Mouse (Mus musculus) kidney, embryonic 15.5 days (tissue): ENCODE data around the gene Olfr1197. TPM values are rescaled to one million over a fixed set of nuclear protein-coding genes. Genes with fewer than 3 reads are reported as not detected.

Experiments
- ATAC-seq: fragments of 200-750 bp; cut with Nextera tagmentation; replicated peaks from 2 replicates; pipeline ENCODE4 v1.8.0; 2017; ENCODE audit warnings: moderate TSS enrichment; ENCODE audit not compliant: low FRiP score
- H3K27ac ChIP-seq: fragments of 300-500 bp; sonication (generic); 2 replicates; pipeline ENCODE4 v1.5.1; 2015; ENCODE audit warnings: mild to moderate bottlenecking, inconsistent platforms
- H3K27me3 ChIP-seq: fragments of 300-500 bp; sonication (generic); 2 replicates; pipeline ENCODE4 v1.6.1; 2015; ENCODE audit warnings: inconsistent platforms
- H3K36me3 ChIP-seq: fragments of 300-500 bp; sonication (generic); 2 replicates; pipeline ENCODE4 v1.6.1; 2015; ENCODE audit warnings: inconsistent platforms
- H3K4me1 ChIP-seq: fragments of 300-500 bp; sonication (generic); 2 replicates; pipeline ENCODE4 v1.6.1; 2015; ENCODE audit warnings: inconsistent platforms
- H3K4me2 ChIP-seq: fragments of 300-500 bp; sonication (generic); 2 replicates; pipeline ENCODE4 v1.6.1; 2015; ENCODE audit warnings: moderate library complexity, mild to moderate bottlenecking, inconsistent platforms
- H3K4me3 ChIP-seq: fragments of 300-500 bp; sonication (generic); replicated peaks from 2 replicates; pipeline ENCODE4 v1.5.1; 2015; ENCODE audit warnings: mild to moderate bottlenecking, inconsistent platforms
- H3K9ac ChIP-seq: fragments of 300-500 bp; sonication (generic); 2 replicates; pipeline ENCODE4 v1.6.1; 2015; ENCODE audit warnings: mild to moderate bottlenecking, inconsistent platforms
- H3K9me3 ChIP-seq: fragments of 300-500 bp; sonication (generic); replicated peaks from 2 replicates; pipeline ENCODE4 v1.6.1; 2016; ENCODE audit warnings: inconsistent platforms
- WGBS: fragments of 180-500 bp; shearing (Covaris S2); methylation state at CpG from one replicate; pipeline ENCODE4 v1.1.7; 2015; ENCODE audit warnings: mixed read lengths; 5-methylcytosine and 5-hydroxymethylcytosine counted together
- polyA plus RNA-seq: library from polyadenylated mRNA; unstranded; fragments of >200 nt; fragmentation: Nextera tagmentation; extraction: Ambion mirVana; gene quantifications from 2 replicates; pipeline ENCODE4 v1.2.1, GENCODE M21; 2015

The Olfr1197 gene
- polyA plus RNA-seq: not detected in 2 replicates

DNA sequence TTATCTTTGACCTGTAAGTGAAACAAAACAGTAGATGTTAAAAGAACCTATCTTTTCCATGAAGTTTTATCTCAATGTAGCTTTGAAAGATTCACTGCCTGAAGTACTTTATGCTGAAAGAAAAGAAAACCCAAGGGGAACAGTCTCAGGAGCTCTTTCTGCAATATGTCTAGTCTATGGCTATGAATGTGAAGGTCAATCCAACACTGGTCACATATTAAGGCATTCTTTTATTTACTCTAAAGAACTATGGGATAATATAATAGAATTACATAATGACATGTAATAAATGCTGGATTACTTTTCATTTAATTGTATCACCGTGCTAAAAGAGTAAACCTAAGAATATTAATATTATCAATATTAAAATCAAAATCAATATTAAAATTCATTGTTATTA lies at the start of gene Olfr1197:
Gene Olfr1197 (minus strand): TSS at position 101 of the 400 bp plus-strand sequence.
- no peak for ATAC-seq
- WGBS: 82% methylated on average over 1 of the region's 1 CpGs
- H3K36me3 ChIP-seq: no peaks in the 10 kb centered on the region
- no peak within 1 kb of the TSS for H3K27ac ChIP-seq
- no peaks in the 10 kb centered on the region for H3K4me1 ChIP-seq
- H3K4me3 ChIP-seq: no peak within 1 kb of the TSS
- H3K4me2 ChIP-seq: no peak within 1 kb of the TSS
- H3K9ac ChIP-seq: no peak within 1 kb of the TSS
- no peaks in the 10 kb centered on the region for H3K9me3 ChIP-seq
- H3K27me3 ChIP-seq: no peaks in the 10 kb centered on the region

DNA sequence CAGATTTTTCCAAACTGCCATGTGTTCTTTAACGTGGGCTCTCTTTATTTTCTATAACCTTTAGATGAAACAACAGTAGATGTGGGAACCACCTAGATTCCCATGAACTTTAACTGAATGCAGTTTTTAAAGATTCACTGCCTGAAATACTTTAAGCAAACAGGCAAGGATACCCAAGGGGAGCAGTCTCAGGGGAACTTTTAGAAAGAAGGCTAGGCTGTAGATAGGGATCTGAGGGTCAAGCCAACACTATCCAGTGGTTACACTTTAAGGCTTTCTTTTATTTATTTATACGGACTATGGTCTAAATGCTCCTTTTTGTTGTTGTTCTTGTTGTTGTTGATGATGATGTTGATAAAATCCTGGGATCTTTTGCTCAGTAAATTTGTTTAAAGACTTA lies 38.2 kb upstream of the Olfr1197 start, which contains the start of gene Olfr1200:
Gene Olfr1200 (minus strand): TSS at position 101 of the 400 bp plus-strand sequence.
- no peak for ATAC-seq
- Histone ChIP-seq H3K9ac (no peak within 1 kb of the TSS), H3K27ac (no peak within 1 kb of the TSS), H3K36me3 (no peaks in the 10 kb centered on the region), H3K27me3 (no peaks in the 10 kb centered on the region), H3K9me3 (no peaks in the 10 kb centered on the region), H3K4me1 (no peaks in the 10 kb centered on the region), H3K4me3 (no peak within 1 kb of the TSS), H3K4me2 (no peak within 1 kb of the TSS)
- WGBS: 91% methylated on average over 2 of the region's 2 CpGs

DNA sequence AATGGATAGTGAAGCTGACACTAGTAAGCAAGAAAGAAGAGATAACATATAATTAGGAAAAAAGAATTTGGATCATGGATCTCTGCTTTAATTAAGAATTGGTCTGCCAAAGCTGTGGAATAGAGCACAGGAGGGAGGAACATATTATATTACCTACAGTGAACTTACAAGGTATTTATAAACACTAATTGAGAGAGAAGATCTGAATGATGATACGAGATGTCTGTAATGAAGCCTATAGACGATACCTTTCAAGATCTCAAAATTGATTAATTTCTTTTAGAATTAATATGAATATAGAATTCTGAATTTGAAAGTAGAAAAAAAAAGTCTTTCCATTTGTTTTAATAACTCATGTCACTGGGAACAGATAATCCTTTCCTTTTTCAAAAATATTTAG lies 28.2 kb upstream of the Olfr1197 start, which contains the start of gene Olfr1199:
Gene Olfr1199 (minus strand): TSS at position 101 of the 400 bp plus-strand sequence.
- H3K9ac ChIP-seq: no peak within 1 kb of the TSS
- H3K9me3 ChIP-seq: no peaks in the 10 kb centered on the region
- H3K4me1 ChIP-seq: no peaks in the 10 kb centered on the region
- no peaks in the 10 kb centered on the region for H3K36me3 ChIP-seq
- H3K27me3 ChIP-seq: no peaks in the 10 kb centered on the region
- no peak within 1 kb of the TSS for H3K4me2 ChIP-seq
- no peak within 1 kb of the TSS for H3K4me3 ChIP-seq
- no peak within 1 kb of the TSS for H3K27ac ChIP-seq
- WGBS: 81% methylated on average over 2 of the region's 2 CpGs
- no peak for ATAC-seq

DNA sequence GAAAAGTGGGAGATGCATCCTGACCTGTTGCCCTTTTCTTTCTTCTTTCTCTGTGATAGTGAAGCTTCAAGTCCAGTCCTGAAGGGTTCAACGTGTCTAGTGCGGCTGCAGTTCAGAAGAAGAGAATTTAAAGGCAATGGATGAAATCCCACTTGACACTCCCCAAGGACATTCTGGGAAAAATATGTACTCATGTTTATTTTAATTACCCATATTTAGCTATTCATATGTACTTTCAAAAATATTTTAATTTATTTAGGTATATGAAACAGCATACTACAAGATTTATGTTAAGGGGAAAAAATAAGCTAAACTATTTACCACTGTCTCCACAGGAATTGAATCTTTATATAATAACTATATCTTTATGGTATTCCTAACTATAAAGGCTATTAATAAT lies 19.1 kb upstream of the Olfr1197 start, which contains the start of gene Olfr1198:
Gene Olfr1198 (minus strand): TSS at position 101 of the 400 bp plus-strand sequence.
- no peak within 1 kb of the TSS for H3K27ac ChIP-seq
- no peak within 1 kb of the TSS for H3K9ac ChIP-seq
- no peaks in the 10 kb centered on the region for H3K36me3 ChIP-seq
- no peak for ATAC-seq
- H3K27me3 ChIP-seq: no peaks in the 10 kb centered on the region
- no peak within 1 kb of the TSS for H3K4me3 ChIP-seq
- H3K4me1 ChIP-seq: no peaks in the 10 kb centered on the region
- WGBS: 87% methylated on average over 2 of the region's 2 CpGs
- H3K9me3 ChIP-seq: no peaks in the 10 kb centered on the region
- H3K4me2 ChIP-seq: no peak within 1 kb of the TSS

DNA sequence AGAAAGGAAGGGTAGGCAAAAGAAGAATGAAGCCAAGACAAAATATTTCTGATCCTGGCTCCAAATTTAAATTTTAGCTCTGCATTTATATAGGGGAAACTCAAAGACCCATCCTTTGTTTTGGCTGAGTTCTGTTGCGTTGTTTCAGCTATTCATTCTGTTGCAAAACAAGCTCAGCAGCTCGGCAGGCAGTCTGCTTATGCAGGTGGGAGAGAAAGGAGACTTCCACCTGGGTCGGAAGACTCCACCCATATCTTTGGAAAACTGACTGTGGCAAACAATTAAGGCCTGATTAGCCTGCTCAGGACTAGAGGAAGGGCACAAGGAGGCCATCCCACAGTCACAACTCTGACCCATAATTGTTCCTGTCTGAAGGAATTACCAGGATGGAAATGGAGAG lies 11.2 kb upstream of the Olfr1197 start:
- Histone ChIP-seq H3K27ac (no peak overlapping the region), H3K4me3 (no peak overlapping the region), H3K9me3 (no peaks in the 10 kb centered on the region), H3K9ac (no peak overlapping the region), H3K27me3 (no peaks in the 10 kb centered on the region), H3K4me1 (no peaks in the 10 kb centered on the region), H3K36me3 (no peaks in the 10 kb centered on the region), H3K4me2 (no peak overlapping the region)
- 79% methylated on average over 3 of the region's 3 CpGs for WGBS
- ATAC-seq: no peak

DNA sequence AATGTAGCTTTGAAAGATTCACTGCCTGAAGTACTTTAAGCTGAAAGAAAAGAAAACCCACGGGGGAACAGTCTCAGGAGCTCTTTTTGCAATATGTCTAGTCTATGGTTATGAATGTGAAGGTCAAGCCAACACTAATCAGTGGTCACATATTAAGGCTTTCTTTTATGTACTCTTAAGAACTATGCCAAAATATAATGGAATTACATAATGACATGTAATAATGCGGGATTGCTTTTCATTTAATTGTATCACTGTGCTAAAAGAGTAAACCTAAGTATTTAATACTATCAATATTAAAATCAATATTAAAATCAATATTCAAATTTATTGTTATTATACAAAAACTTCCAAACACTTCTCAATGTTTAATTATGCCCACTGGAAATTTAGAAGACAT lies 27.7 kb downstream of the Olfr1197 start, which contains the start of gene Olfr1196:
Gene Olfr1196 (minus strand): TSS at position 101 of the 400 bp plus-strand sequence.
- H3K4me3 ChIP-seq: no peak within 1 kb of the TSS
- WGBS: 79% methylated on average over 2 of the region's 2 CpGs
- no peak for ATAC-seq
- no peak within 1 kb of the TSS for H3K4me2 ChIP-seq
- H3K9me3 ChIP-seq: no peaks in the 10 kb centered on the region
- no peak within 1 kb of the TSS for H3K27ac ChIP-seq
- no peaks in the 10 kb centered on the region for H3K27me3 ChIP-seq
- H3K9ac ChIP-seq: no peak within 1 kb of the TSS
- H3K4me1 ChIP-seq: no peaks in the 10 kb centered on the region
- no peaks in the 10 kb centered on the region for H3K36me3 ChIP-seq

DNA sequence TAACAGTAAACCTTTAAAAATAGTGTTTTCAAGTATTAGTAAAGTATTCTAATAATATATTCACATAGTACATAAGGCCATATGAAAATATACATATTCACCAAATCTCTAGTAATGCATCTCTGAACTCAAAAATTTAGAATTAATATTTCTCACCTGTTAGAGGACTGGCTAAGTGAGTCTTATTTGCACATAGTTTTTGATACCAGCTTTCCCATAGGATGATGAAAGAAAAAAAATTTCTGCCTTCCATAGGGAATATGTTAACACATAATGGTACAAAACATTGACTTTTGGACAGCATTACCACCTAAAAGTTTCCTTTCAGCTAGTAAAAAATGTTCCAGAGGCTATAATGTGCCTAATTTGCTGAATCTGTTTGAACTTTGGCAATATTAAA lies 43.1 kb downstream of the Olfr1197 start, which contains the start of gene Olfr1195:
Gene Olfr1195 (minus strand): TSS at position 101 of the 400 bp plus-strand sequence.
- H3K27me3 ChIP-seq: no peaks in the 10 kb centered on the region
- H3K9me3 ChIP-seq: no peaks in the 10 kb centered on the region
- H3K9ac ChIP-seq: no peak within 1 kb of the TSS
- H3K4me2 ChIP-seq: no peak within 1 kb of the TSS
- H3K27ac ChIP-seq: no peak within 1 kb of the TSS
- ATAC-seq: no peak
- H3K4me1 ChIP-seq: no peaks in the 10 kb centered on the region
- no peaks in the 10 kb centered on the region for H3K36me3 ChIP-seq
- no peak within 1 kb of the TSS for H3K4me3 ChIP-seq

Other genes with a start within 250 kb of the Olfr1197 start
- not detected in 2 replicates for gene Olfr1184, start 248.8 kb downstream of the Olfr1197 start, polyA plus RNA-seq
- not detected in 2 replicates for gene Olfr1185-ps1, start 239.0 kb downstream of the Olfr1197 start, polyA plus RNA-seq
- not detected in 2 replicates for gene Olfr1186, start 213.8 kb downstream of the Olfr1197 start, polyA plus RNA-seq
- not detected in 2 replicates for gene Olfr1188, start 175.4 kb downstream of the Olfr1197 start, polyA plus RNA-seq
- not detected in 2 replicates for gene Olfr1189, start 145.9 kb downstream of the Olfr1197 start, polyA plus RNA-seq
- not detected in 2 replicates for gene Olfr1191-ps1, start 91.8 kb downstream of the Olfr1197 start, polyA plus RNA-seq
- gene Olfr1192-ps1, start 83.9 kb downstream of the Olfr1197 start, polyA plus RNA-seq: not detected in 2 replicates
- gene Olfr1193, start 56.7 kb downstream of the Olfr1197 start, polyA plus RNA-seq: not detected in 2 replicates
- gene Olfr1195, start 43.2 kb downstream of the Olfr1197 start, polyA plus RNA-seq: not detected in 2 replicates
- not detected in 2 replicates for gene Olfr1196, start 27.8 kb downstream of the Olfr1197 start, polyA plus RNA-seq
- gene Olfr1198, start 19.0 kb upstream of the Olfr1197 start, polyA plus RNA-seq: not detected in 2 replicates
- gene Olfr1199, start 28.1 kb upstream of the Olfr1197 start, polyA plus RNA-seq: not detected in 2 replicates
- gene Olfr1200, start 38.1 kb upstream of the Olfr1197 start, polyA plus RNA-seq: not detected in 2 replicates
- not detected in 2 replicates for gene Olfr1201, start 60.7 kb upstream of the Olfr1197 start, polyA plus RNA-seq
- not detected in 2 replicates for gene Olfr1202, start 82.1 kb upstream of the Olfr1197 start, polyA plus RNA-seq
- not detected in 2 replicates for gene Olfr1205, start 97.4 kb upstream of the Olfr1197 start, polyA plus RNA-seq
- not detected in 2 replicates for gene Olfr1204, start 116.9 kb upstream of the Olfr1197 start, polyA plus RNA-seq
- gene Olfr1206, start 130.9 kb upstream of the Olfr1197 start, polyA plus RNA-seq: not detected in 2 replicates
- gene Olfr1208, start 169.9 kb upstream of the Olfr1197 start, polyA plus RNA-seq: not detected in 2 replicates
- gene Olfr1209, start 182.8 kb upstream of the Olfr1197 start, polyA plus RNA-seq: not detected in 2 replicates
- not detected in 2 replicates for gene Olfr1211, start 205.7 kb upstream of the Olfr1197 start, polyA plus RNA-seq
- gene Olfr1212, start 221.6 kb upstream of the Olfr1197 start, polyA plus RNA-seq: not detected in 2 replicates
- gene Gm13762, start 247.9 kb upstream of the Olfr1197 start, polyA plus RNA-seq: not detected in 2 replicates